Mouse (Mus musculus) frontal cortex, postnatal 10 days (tissue): ENCODE measurements around the gene Exoc3l4.

Experiments used
- DNase-seq, 2 experiments: peaks; one replicate each; pipeline ENCODE4 v3.0.0; 2022; ENCODE audit warnings: low spot score in 2 of 2, mixed read lengths in 1 of 2

The Exoc3l4 gene

GRCm38 (mm10) chr12:111450359-111450758 lies 33.5 kb downstream of the Exoc3l4 start:
- no peak for DNase-seq

- DNase-seq = no peak
Measured at GRCm38 (mm10) chr12:111451561-111451960, 34.7 kb downstream of the Exoc3l4 start.

- no peak for DNase-seq
Measured at GRCm38 (mm10) chr12:111454021-111454420, 37.2 kb downstream of the Exoc3l4 start.

- DNase-seq = no peak
Measured at GRCm38 (mm10) chr12:111454543-111455280, 37.9 kb downstream of the Exoc3l4 start.

GRCm38 (mm10) chr12:111455311-111455846 lies 38.6 kb downstream of the Exoc3l4 start:
- DNase-seq = no peak

GRCm38 (mm10) chr12:111455860-111456259 lies 39.0 kb downstream of the Exoc3l4 start:
- no peak for DNase-seq

- DNase-seq = no peak
Measured at GRCm38 (mm10) chr12:111457742-111458141, 40.9 kb downstream of the Exoc3l4 start.

- no peak for DNase-seq
Measured at GRCm38 (mm10) chr12:111463570-111463969, 46.8 kb downstream of the Exoc3l4 start.

- DNase-seq = no peak
Measured at GRCm38 (mm10) chr12:111466369-111466768, 49.6 kb downstream of the Exoc3l4 start.

GRCm38 (mm10) chr12:111468206-111468605 lies 51.4 kb downstream of the Exoc3l4 start:
- DNase-seq = no peak

- peak in 1 of 2 experiments; percentile 54 for DNase-seq
Measured at GRCm38 (mm10) chr12:111469507-111469906, 52.7 kb downstream of the Exoc3l4 start.

- DNase-seq = no peak
Measured at GRCm38 (mm10) chr12:111471119-111471518, 54.3 kb downstream of the Exoc3l4 start.

GRCm38 (mm10) chr12:111471721-111472120 lies 54.9 kb downstream of the Exoc3l4 start:
- no peak for DNase-seq

- no peak for DNase-seq
Measured at GRCm38 (mm10) chr12:111472886-111473285, 56.1 kb downstream of the Exoc3l4 start.

- DNase-seq = no peak
Measured at GRCm38 (mm10) chr12:111474384-111474783, 57.6 kb downstream of the Exoc3l4 start.

GRCm38 (mm10) chr12:111474893-111475643 lies 58.3 kb downstream of the Exoc3l4 start:
- peak; percentile 30 to 54 for DNase-seq

GRCm38 (mm10) chr12:111478924-111479323 lies 62.1 kb downstream of the Exoc3l4 start:
- DNase-seq = no peak

GRCm38 (mm10) chr12:111479917-111480316 lies 63.1 kb downstream of the Exoc3l4 start:
- DNase-seq = no peak
